ENCODE assay signal across 17 mouse cellular contexts in genomic region chr11:39723621-39724020, GRCm38 (mm10).
"Had no signal": no experiment of that assay in that cellular context is flagged by ENCODE, and none has a peak within 500 bp of the region (broad histone marks: within the 10 kb centered on the region; RNA-seq: fewer than 3 reads in every experiment).

No protein-coding gene starts in this region.

- H3K4me3 ChIP-seq: left cerebral cortex, adult 2 months; limb, embryonic 12.5 days; liver, embryonic 13.5 days; lung, embryonic 15.5 days; megakaryocyte, embryonic 14.5 days; midbrain, embryonic 12.5 days had no signal

- ATAC-seq: liver, postnatal 0 days; midbrain, embryonic 16.5 days had no signal

- H3K9me3 ChIP-seq: limb, embryonic 12.5 days; liver, embryonic 13.5 days; lung, embryonic 15.5 days; midbrain, embryonic 12.5 days had no signal

- H3K36me3 ChIP-seq: limb, embryonic 12.5 days; liver, embryonic 13.5 days; lung, embryonic 15.5 days; midbrain, embryonic 12.5 days had no signal

- H3K27ac ChIP-seq: left cerebral cortex, adult 2 months; limb, embryonic 12.5 days; liver, embryonic 13.5 days; lung, embryonic 15.5 days; macrophage; midbrain, embryonic 12.5 days had no signal

- H3K4me1 ChIP-seq: limb, embryonic 12.5 days; liver, embryonic 13.5 days; lung, embryonic 15.5 days; megakaryocyte, embryonic 14.5 days; midbrain, embryonic 12.5 days had no signal

- H3K27me3 ChIP-seq: limb, embryonic 12.5 days; liver, embryonic 13.5 days; lung, embryonic 15.5 days; megakaryocyte, embryonic 14.5 days; midbrain, embryonic 12.5 days had no signal

- H3K4me2 ChIP-seq: limb, embryonic 12.5 days; liver, embryonic 13.5 days; lung, embryonic 15.5 days; midbrain, embryonic 12.5 days had no signal

- DNase-seq: kidney, adult 8-10 months; kidney, postnatal 25 days; liver; liver, embryonic 13.5 days; liver, postnatal 0 days; lung, postnatal 14 days; right cerebral cortex, postnatal 4 days; spleen, adult 18-20 months; thymus, adult 18-20 months; thymus, postnatal 25 days had no signal

- H3K9ac ChIP-seq: limb, embryonic 12.5 days; liver, embryonic 13.5 days; liver, postnatal 0 days; lung, embryonic 15.5 days; midbrain, embryonic 12.5 days had no signal
